13 mouse cellular contexts compared by ENCODE assay signal in genomic region chr7:98419366-98419765, GRCm38 (mm10). TPM values are rescaled to one million over a fixed set of nuclear protein-coding genes. Genes with fewer than 3 reads are reported as not detected.
DNase-seq lines count a peak whose midpoint lies in the region; ATAC-seq and TF ChIP-seq lines count a peak whose summit lies in the region.
"Had no signal": no experiment of that assay in that cellular context is flagged by ENCODE, and none has a peak within 500 bp of the region (broad histone marks: within the 10 kb centered on the region; RNA-seq: fewer than 3 reads in every experiment).

No protein-coding gene starts in this region.

- no peak overlapping the region for H3K9ac ChIP-seq in hindbrain, embryonic 14.5 days
- H3K9ac ChIP-seq in hindbrain, embryonic 13.5 days, result no peak overlapping the region
- H3K9ac ChIP-seq in stomach, postnatal 0 days (ENCODE audit: low read length), result 0 out of 2 replicates have a peak overlapping the region, but pooled peaks have one; percentile 8

- no peak overlapping the region for H3K4me3 ChIP-seq in hindbrain, embryonic 14.5 days (replicated peaks; ENCODE audit: low read length)
- no peak overlapping the region for H3K4me3 ChIP-seq in hindbrain, embryonic 13.5 days
- H3K4me3 ChIP-seq in stomach, postnatal 0 days (ENCODE audit: low read depth, low read length), result no peak overlapping the region

- TF ChIP-seq EP300 in stomach, postnatal 0 days (optimal IDR thresholded peaks at IDR 0.05), result no peak

- 38% methylated on average over 5 of the region's 5 CpGs for WGBS in hindbrain, embryonic 14.5 days
- 25% methylated on average over 5 of the region's 5 CpGs for WGBS in hindbrain, embryonic 13.5 days
- 77% methylated on average over 5 of the region's 5 CpGs for WGBS in stomach, postnatal 0 days

- no peak for TF ChIP-seq CTCF in stomach, postnatal 0 days (IDR thresholded peaks at IDR 0.05; ENCODE audit: low read depth)

- no peaks in the 10 kb centered on the region for H3K9me3 ChIP-seq in hindbrain, embryonic 14.5 days (ENCODE audit: control insufficient read depth, low read length)
- no peaks in the 10 kb centered on the region for H3K9me3 ChIP-seq in hindbrain, embryonic 13.5 days
- H3K9me3 ChIP-seq in stomach, postnatal 0 days (ENCODE audit: control insufficient read depth, low read length), result no peaks in the 10 kb centered on the region

- no peak overlapping the region for H3K27ac ChIP-seq in hindbrain, embryonic 14.5 days
- no peak overlapping the region for H3K27ac ChIP-seq in hindbrain, embryonic 13.5 days
- H3K27ac ChIP-seq in stomach, postnatal 0 days (replicated peaks), result no peak overlapping the region

- no peak overlapping the region for H3K4me2 ChIP-seq in hindbrain, embryonic 14.5 days (replicated peaks)
- no peak overlapping the region for H3K4me2 ChIP-seq in hindbrain, embryonic 13.5 days
- H3K4me2 ChIP-seq in stomach, postnatal 0 days (replicated peaks; ENCODE audit: low read depth), result no peak overlapping the region
- H3K4me2 ChIP-seq: midbrain, embryonic 11.5 days had no signal

- no peaks in the 10 kb centered on the region for H3K36me3 ChIP-seq in hindbrain, embryonic 14.5 days (replicated peaks; ENCODE audit: control insufficient read depth, insufficient read depth)
- H3K36me3 ChIP-seq in hindbrain, embryonic 13.5 days, result no peaks in the 10 kb centered on the region
- no peaks in the 10 kb centered on the region for H3K36me3 ChIP-seq in stomach, postnatal 0 days (ENCODE audit: control insufficient read depth, insufficient read depth, low read length)

- peaks cover 10% of the 10 kb centered on the region; the same call in 1 of the 2 replicates for H3K4me1 ChIP-seq in hindbrain, embryonic 14.5 days (replicated peaks; ENCODE audit: control insufficient read depth, insufficient read depth, low read length)
- peaks cover 15% of the 10 kb centered on the region for H3K4me1 ChIP-seq in hindbrain, embryonic 13.5 days (replicated peaks)
- H3K4me1 ChIP-seq in stomach, postnatal 0 days (replicated peaks; ENCODE audit: control insufficient read depth, insufficient read depth), result 0 out of 2 replicates have a peak, but pooled peaks cover 4% of the 10 kb centered on the region

- H3K27me3 ChIP-seq in hindbrain, embryonic 14.5 days (ENCODE audit: control insufficient read depth, insufficient read depth, low read length), result no peaks in the 10 kb centered on the region
- no peaks in the 10 kb centered on the region for H3K27me3 ChIP-seq in hindbrain, embryonic 13.5 days
- no peaks in the 10 kb centered on the region for H3K27me3 ChIP-seq in stomach, postnatal 0 days (ENCODE audit: control insufficient read depth, insufficient read depth, low read length)

- ATAC-seq in hindbrain, embryonic 14.5 days (ENCODE audit: low FRiP score), result no peak
- ATAC-seq in hindbrain, embryonic 13.5 days (ENCODE audit: low FRiP score), result no peak; the same call in 1 of the 2 replicates
- no peak for ATAC-seq in stomach, postnatal 0 days (ENCODE audit: low FRiP score, low TSS enrichment)

- DNase-seq in adrenal gland, postnatal 10 days, result peak; percentile 61
- no peak for DNase-seq in adrenal gland, postnatal 4 days (ENCODE audit: low spot score in 2 of 2)
- peak; percentile 29 for DNase-seq in hindbrain, embryonic 14.5 days (ENCODE audit: low spot score)
- peak; percentile 25 for DNase-seq in retina, postnatal 1 day
- no peak for DNase-seq in retina, embryonic 14.5 days (ENCODE audit: low spot score)
- no peak for DNase-seq in stomach, postnatal 0 days (ENCODE audit: low spot score)
- DNase-seq in yolk sac, embryonic 10.5 days (ENCODE audit: low spot score), result no peak
- DNase-seq: cerebellum, postnatal 36 days; lung, adult 2 months; thymus, postnatal 25 days had no signal

RNA-seq across cellular contexts. Expression of gene Gucy2d, which starts 20.9 kb away (rescaled TPM):
- total RNA-seq in adrenal gland, postnatal 10 days (2021), result under 1 TPM in 1 of 2 experiments, not detected in 1; 0.09 TPM
- total RNA-seq in adrenal gland, postnatal 4 days (2021), result not detected
- 0.19 and 0.39 TPM in 2 replicates for polyA plus RNA-seq in hindbrain, embryonic 14.5 days (2014; fragmentation: Nextera tagmentation; extraction: Ambion mirVana)
- polyA plus RNA-seq in hindbrain, embryonic 13.5 days (2015; fragmentation: Nextera tagmentation; extraction: Ambion mirVana), result 0.10 TPM in 1 of 2 replicates, not detected in the other
- 0.02 TPM in 1 of 2 replicates, not detected in the other for polyA plus RNA-seq in stomach, postnatal 0 days (2015; fragmentation: Nextera tagmentation; extraction: Ambion mirVana)
- polyA plus RNA-seq: intestine, embryonic 14.5 days; midbrain, embryonic 11.5 days had no signal

RNA-seq across cellular contexts. Expression of gene Tsku, which starts 58.2 kb away (rescaled TPM):
- 1 to 10 TPM; 7.0 to 7.2 TPM for total RNA-seq in adrenal gland, postnatal 10 days (2021)
- 10 to 100 TPM; 10.3 to 12.1 TPM for total RNA-seq in adrenal gland, postnatal 4 days (2021)
- polyA plus RNA-seq in hindbrain, embryonic 14.5 days (2014; fragmentation: Nextera tagmentation; extraction: Ambion mirVana), result 9.5 and 11.7 TPM in 2 replicates
- polyA plus RNA-seq in hindbrain, embryonic 13.5 days (2015; fragmentation: Nextera tagmentation; extraction: Ambion mirVana), result 9.1 and 10.3 TPM in 2 replicates
- polyA plus RNA-seq in stomach, postnatal 0 days (2015; fragmentation: Nextera tagmentation; extraction: Ambion mirVana), result 29.9 and 34.0 TPM in 2 replicates

Comparison
In these comparisons a context has a peak if more than half of its experiments do, and no peak if none do; other contexts are left out.
1. DNase-seq: peak in adrenal gland, postnatal 10 days (single experiment), hindbrain, embryonic 14.5 days (single experiment) and retina, postnatal 1 day (single experiment); none in adrenal gland, postnatal 4 days (0 of 2), retina, embryonic 14.5 days (single experiment), stomach, postnatal 0 days (single experiment) and yolk sac, embryonic 10.5 days (single experiment).